Mouse (Mus musculus) heart, adult 2 months (tissue): ENCODE measurements around the gene Nif3l1. TPM values are rescaled to one million over a fixed set of nuclear protein-coding genes. Genes with fewer than 3 reads are reported as not detected.

Experiments used
- DNase-seq, 2 experiments: peaks; one replicate each; pipeline ENCODE4 v3.0.0; 2021
- H3K27ac ChIP-seq: fragments of 200-600 bp; 2 replicates; pipeline ENCODE4 v1.8.1; 2022
- H3K27me3 ChIP-seq: fragments of 200-500 bp; 2 replicates; pipeline ENCODE4 v1.6.1; 2012; ENCODE audit warnings: mild to moderate bottlenecking, low read length, inconsistent platforms, mixed read lengths; ENCODE audit not compliant: control insufficient read depth, insufficient read depth
- H3K36me3 ChIP-seq: fragments of 200-500 bp; 2 replicates; pipeline ENCODE4 v1.6.1; 2012; ENCODE audit warnings: low read length, inconsistent platforms; ENCODE audit not compliant: control insufficient read depth, insufficient read depth
- H3K4me1 ChIP-seq: fragments of 200-500 bp; 2 replicates; pipeline ENCODE4 v1.6.1; 2011; ENCODE audit warnings: low read length; ENCODE audit not compliant: control insufficient read depth, insufficient read depth
- H3K4me3 ChIP-seq: fragments of 200-600 bp; 2 replicates; pipeline ENCODE4 v1.8.1; 2022
- H3K79me2 ChIP-seq: fragments of 200-500 bp; replicated peaks from 2 replicates; pipeline ENCODE4 v1.6.1; 2012; ENCODE audit warnings: mild to moderate bottlenecking, inconsistent platforms, low read length, moderate library complexity, mixed read lengths; ENCODE audit not compliant: control insufficient read depth, insufficient read depth
- H3K9ac ChIP-seq: fragments of 200-500 bp; 2 replicates; pipeline ENCODE4 v1.6.1; 2012; ENCODE audit warnings: low read depth, mild to moderate bottlenecking, control low read depth, inconsistent platforms, low read length, mixed read lengths
- CTCF ChIP-seq: fragments of 200-600 bp; IDR thresholded peaks from 2 replicates; pipeline ENCODE4 v1.8.1; 2022; ENCODE audit warnings: antibody characterized with exemption, mild to moderate bottlenecking, moderate library complexity
- EP300 ChIP-seq: fragments of 200-500 bp; IDR thresholded peaks from 2 replicates; pipeline ENCODE4 v1.6.1; 2011; ENCODE audit warnings: low read depth, low read length, control low read depth; ENCODE audit not compliant: insufficient read depth
- POLR2A ChIP-seq: fragments of 200-500 bp; IDR thresholded peaks from 2 replicates; pipeline ENCODE4 v1.6.1; 2011; ENCODE audit warnings: mild to moderate bottlenecking, low read depth, low read length, control low read depth; ENCODE audit not compliant: insufficient read depth
- WGBS: fragments of 180-500 bp; shearing (Covaris S2); methylation state at CpG from one replicate; pipeline ENCODE4 v1.1.7; 2018; 5-methylcytosine and 5-hydroxymethylcytosine counted together
- intact Hi-C: fragments of 180-260 bp; cut with DNase I; formaldehyde crosslinking; loops from one replicate; pipeline ENCODE4 v1.15.1; 2025
- polyA plus RNA-seq: library from polyadenylated mRNA; depleted of rRNA; stranded (reverse); fragments of >200 nt; gene quantifications from 2 replicates; pipeline ENCODE4 v1.2.3, GENCODE M21; 2012
- total RNA-seq, 2 experiments: library from RNA; stranded (reverse); gene quantifications; 2 replicates each; pipeline ENCODE4 v1.2.3; 2021

The Nif3l1 gene
- total and polyA plus RNA-seq, 3 experiments, result 9.1 to 14.5 (median 9.4) TPM

- Histone ChIP-seq H3K4me3 (no peak overlapping the region), H3K9ac (no peak overlapping the region), H3K27me3 (no peaks in the 10 kb centered on the region), H3K4me1 (no peaks in the 10 kb centered on the region), H3K27ac (no peak overlapping the region), H3K79me2 (no peaks in the 10 kb centered on the region), H3K36me3 (no peaks in the 10 kb centered on the region; the same call in 1 of the 2 replicates)
- intact Hi-C loops, result no loop called here
- DNase-seq, result no peak
- WGBS, result 64% methylated on average over 2 of the region's 2 CpGs
- TF ChIP-seq CTCF (no peak), EP300 (no peak), POLR2A (no peak)
Observed at GRCm38 (mm10) chr1:58458867-58459266, 13.9 kb downstream of the Nif3l1 start.

GRCm38 (mm10) chr1:58460566-58460965 lies 15.6 kb downstream of the Nif3l1 start:
- no peak for DNase-seq
- WGBS, result 93% methylated on average over 3 of the region's 3 CpGs
- Histone ChIP-seq H3K4me1 (no peaks in the 10 kb centered on the region), H3K36me3 (no peaks in the 10 kb centered on the region; the same call in 1 of the 2 replicates), H3K4me3 (no peak overlapping the region), H3K79me2 (no peaks in the 10 kb centered on the region), H3K27ac (no peak overlapping the region), H3K9ac (no peak overlapping the region), H3K27me3 (no peaks in the 10 kb centered on the region)
- no peak for TF ChIP-seq POLR2A
- no peak for TF ChIP-seq EP300
- TF ChIP-seq CTCF, result no peak
- intact Hi-C loops, result no loop called here

- H3K36me3 ChIP-seq, result no peaks in the 10 kb centered on the region; the same call in 1 of the 2 replicates
- no peak for DNase-seq
- no peak overlapping the region for H3K4me3 ChIP-seq
- H3K27me3 ChIP-seq, result no peaks in the 10 kb centered on the region
- intact Hi-C loops, result no loop called here
- WGBS, result 68% methylated on average over 2 of the region's 2 CpGs
- no peaks in the 10 kb centered on the region for H3K79me2 ChIP-seq
- H3K27ac ChIP-seq, result no peak overlapping the region
- no peak overlapping the region for H3K9ac ChIP-seq
- no peaks in the 10 kb centered on the region for H3K4me1 ChIP-seq
- no peak for TF ChIP-seq EP300
- no peak for TF ChIP-seq CTCF
- no peak for TF ChIP-seq POLR2A
Observed at GRCm38 (mm10) chr1:58463935-58464334, 19.0 kb downstream of the Nif3l1 start.

- no peaks in the 10 kb centered on the region; the same call in 1 of the 2 replicates for H3K36me3 ChIP-seq
- no peaks in the 10 kb centered on the region for H3K4me1 ChIP-seq
- intact Hi-C loops, result no loop called here
- H3K4me3 ChIP-seq, result no peak overlapping the region
- H3K27ac ChIP-seq, result no peak overlapping the region
- WGBS, result 82% methylated on average over 4 of the region's 4 CpGs
- no peak overlapping the region for H3K9ac ChIP-seq
- H3K79me2 ChIP-seq, result no peaks in the 10 kb centered on the region
- no peak for DNase-seq
- TF ChIP-seq EP300 (no peak), POLR2A (no peak), CTCF (no peak)
- H3K27me3 ChIP-seq, result no peaks in the 10 kb centered on the region
Observed at GRCm38 (mm10) chr1:58465042-58465441, 20.1 kb downstream of the Nif3l1 start.

GRCm38 (mm10) chr1:58465561-58465960 lies 20.6 kb downstream of the Nif3l1 start:
- no peaks in the 10 kb centered on the region for H3K79me2 ChIP-seq
- TF ChIP-seq CTCF (no peak), POLR2A (no peak), EP300 (no peak)
- intact Hi-C loops, result no loop called here
- H3K9ac ChIP-seq, result no peak overlapping the region
- H3K4me3 ChIP-seq, result no peak overlapping the region
- no peaks in the 10 kb centered on the region for H3K4me1 ChIP-seq
- DNase-seq, result no peak
- WGBS, result 92% methylated on average over 4 of the region's 4 CpGs
- no peaks in the 10 kb centered on the region for H3K27me3 ChIP-seq
- H3K36me3 ChIP-seq, result no peaks in the 10 kb centered on the region; the same call in 1 of the 2 replicates
- H3K27ac ChIP-seq, result no peak overlapping the region

GRCm38 (mm10) chr1:58475662-58476061 lies 30.7 kb downstream of the Nif3l1 start:
- Histone ChIP-seq H3K4me1 (no peaks in the 10 kb centered on the region), H3K27ac (no peak overlapping the region), H3K27me3 (no peaks in the 10 kb centered on the region), H3K36me3 (no peaks in the 10 kb centered on the region), H3K79me2 (no peaks in the 10 kb centered on the region), H3K4me3 (no peak overlapping the region), H3K9ac (no peak overlapping the region)
- 93% methylated on average over 8 of the region's 8 CpGs for WGBS
- no peak for DNase-seq
- TF ChIP-seq POLR2A, result no peak
- no peak for TF ChIP-seq EP300
- TF ChIP-seq CTCF, result no peak
- intact Hi-C loops, result no loop called here
